Mouse (Mus musculus) central nervous system, embryonic 11.5 days (tissue): ENCODE data around the gene Sdhd. TPM values are rescaled to one million over a fixed set of nuclear protein-coding genes. Genes with fewer than 3 reads are reported as not detected.

Experiments used
- polyA plus RNA-seq: library from polyadenylated mRNA; depleted of rRNA; stranded (reverse); fragments of >200 nt; gene quantifications from 2 replicates; pipeline ENCODE4 v1.2.3, GENCODE M21; 2012; rRNA removed

The Sdhd gene
- 135 and 195 TPM in 2 replicates for polyA plus RNA-seq

DNA sequence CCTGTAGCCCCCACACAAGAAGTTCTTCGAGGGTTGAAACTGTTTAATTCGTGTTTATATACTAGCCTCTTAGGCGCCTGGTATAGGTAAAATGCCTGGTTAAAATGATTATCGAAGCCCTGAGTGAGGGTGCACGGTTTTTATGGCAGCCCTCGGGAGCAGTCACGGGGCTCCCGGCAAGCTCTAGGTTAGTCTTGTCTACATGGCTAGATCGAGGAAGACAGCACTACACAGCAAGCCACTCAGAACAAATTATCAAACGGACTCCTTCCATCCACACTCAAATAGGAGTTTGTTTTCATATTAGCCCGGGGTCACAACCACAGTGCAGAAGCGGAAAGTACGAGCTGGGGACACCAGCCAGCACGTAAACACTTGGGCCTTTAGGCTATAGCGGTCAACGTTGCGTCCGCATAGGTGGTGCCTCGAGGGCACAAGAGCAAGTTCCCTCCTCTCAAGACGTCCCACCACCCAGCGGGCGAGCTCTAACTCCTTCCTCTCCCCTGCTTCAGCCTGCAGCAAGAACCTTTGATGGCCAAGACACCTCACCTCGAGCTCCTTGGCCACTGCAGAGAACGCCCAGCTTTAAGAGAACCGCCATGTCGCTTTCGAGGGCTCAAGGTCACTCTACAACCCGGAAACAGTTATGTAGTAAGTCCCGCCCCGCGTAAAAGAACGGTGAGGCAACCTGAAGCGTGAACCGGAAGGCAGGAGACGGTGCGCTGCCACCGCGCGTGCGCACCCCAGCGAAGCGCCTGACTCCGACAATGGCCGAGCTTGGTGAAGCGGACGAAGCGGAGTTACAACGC lies at the start of gene Sdhd, which contains the start of gene Timm8b:
TSS of gene Sdhd (minus strand) at position 624 of the 809 bp plus-strand sequence.
TSS of gene Timm8b (plus strand) at position 722 of the 809 bp plus-strand sequence.

DNA sequence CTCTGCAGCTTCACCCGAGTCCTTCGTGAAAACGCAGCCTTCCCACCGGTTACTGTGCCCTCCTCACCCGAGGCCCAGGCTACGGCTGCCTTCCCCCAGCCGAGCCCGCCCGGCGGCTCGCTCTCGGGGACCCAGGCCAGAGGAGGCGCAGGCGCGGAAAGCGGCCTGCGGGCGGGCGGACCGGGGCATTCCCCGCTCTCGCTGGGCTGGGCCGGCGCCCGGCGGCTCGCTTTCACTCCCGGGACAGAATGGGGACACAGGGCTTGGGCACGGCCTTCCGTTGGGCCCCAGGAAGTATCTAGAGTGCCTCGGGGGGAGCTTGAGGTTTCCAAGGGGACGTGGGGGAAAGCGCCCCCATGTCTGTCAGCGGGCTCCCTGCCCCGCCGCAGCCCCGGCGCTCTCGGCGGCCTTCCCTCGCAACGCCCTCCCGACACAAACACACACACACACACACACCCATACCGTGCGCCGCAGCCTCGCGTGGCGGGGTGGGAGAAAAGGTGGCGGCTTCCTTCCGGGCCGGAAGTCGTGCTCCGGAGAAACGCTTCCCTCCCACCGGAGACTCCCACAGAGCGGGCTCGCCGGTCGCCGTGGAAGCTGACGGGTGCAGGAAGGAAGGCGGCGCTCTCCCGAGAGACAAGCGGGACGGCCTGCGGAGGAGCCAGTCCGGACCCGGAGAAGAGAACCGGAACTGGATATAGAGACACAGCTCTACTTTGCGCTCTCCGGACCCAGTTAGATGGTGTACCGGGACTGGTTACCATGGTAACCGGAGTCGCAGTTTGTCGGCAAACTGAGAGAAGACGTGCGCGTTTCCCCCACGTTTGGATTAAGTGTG lies 13.4 kb upstream of the Sdhd start, which contains the start of the genes Pih1d2 and Nkapd1:
TSS of gene Pih1d2 (plus strand) at position 556 of the 838 bp plus-strand sequence.
TSS of gene Nkapd1 (minus strand) at position 699 of the 838 bp plus-strand sequence.

DNA sequence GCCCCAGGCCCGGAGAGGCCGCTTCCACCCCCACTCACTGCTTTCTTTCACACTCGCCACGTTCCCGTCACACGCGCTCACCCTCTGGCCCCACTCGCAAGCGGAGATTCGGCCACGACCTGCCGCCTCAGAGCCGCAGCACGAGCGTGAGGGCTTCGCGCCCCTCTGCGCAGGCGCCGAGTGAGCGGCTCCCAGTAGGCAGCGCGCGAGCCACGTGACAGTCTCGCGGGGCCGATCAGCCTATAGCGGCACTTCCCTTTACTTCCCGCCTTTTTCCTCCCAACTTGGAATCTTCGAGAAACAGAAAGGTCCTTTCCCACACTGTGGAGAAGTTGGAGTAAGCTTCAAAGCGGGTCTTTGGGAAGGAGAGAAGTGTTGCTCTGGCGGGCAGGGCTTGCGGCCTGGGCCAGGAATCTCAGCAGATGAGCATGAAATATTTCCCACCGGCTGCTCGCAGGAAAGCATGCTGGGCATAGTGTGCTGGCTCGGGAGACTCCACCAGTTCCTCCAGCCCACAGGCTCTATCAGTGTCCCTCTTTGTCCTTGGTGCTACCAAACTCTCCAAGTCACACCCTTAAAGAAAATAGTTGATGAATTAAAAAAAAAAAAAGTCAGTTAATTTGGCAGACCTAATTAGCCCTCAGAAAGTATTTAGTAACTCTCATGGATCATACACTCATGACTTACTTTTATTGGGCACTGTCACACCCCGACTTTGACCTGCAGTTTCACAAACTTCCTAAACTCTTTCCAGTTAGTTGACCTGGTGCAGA lies 42.3 kb downstream of the Sdhd start, which contains the start of gene Tex12:
TSS of gene Tex12 (minus strand) at position 181 of the 773 bp plus-strand sequence.

DNA sequence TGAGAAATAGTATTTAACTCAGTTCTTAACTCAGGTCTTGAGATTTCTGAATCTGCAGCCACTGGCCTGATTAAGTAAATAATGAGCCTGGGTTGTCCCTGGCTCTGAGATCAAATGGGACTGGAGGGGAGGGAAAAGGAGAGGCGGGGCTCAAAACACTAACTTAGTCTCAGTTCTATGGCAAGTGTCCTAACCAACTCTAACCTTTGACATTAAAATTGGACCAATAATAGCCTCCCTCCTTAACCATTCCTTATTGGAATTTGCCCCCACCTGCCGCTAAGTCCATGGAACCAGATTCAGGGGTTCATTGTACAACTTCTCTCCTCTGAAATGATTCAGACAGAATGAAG lies 48.5 kb downstream of the Sdhd start, which contains the start of gene Bco2:
TSS of gene Bco2 (minus strand) at position 88 of the 353 bp plus-strand sequence.

DNA sequence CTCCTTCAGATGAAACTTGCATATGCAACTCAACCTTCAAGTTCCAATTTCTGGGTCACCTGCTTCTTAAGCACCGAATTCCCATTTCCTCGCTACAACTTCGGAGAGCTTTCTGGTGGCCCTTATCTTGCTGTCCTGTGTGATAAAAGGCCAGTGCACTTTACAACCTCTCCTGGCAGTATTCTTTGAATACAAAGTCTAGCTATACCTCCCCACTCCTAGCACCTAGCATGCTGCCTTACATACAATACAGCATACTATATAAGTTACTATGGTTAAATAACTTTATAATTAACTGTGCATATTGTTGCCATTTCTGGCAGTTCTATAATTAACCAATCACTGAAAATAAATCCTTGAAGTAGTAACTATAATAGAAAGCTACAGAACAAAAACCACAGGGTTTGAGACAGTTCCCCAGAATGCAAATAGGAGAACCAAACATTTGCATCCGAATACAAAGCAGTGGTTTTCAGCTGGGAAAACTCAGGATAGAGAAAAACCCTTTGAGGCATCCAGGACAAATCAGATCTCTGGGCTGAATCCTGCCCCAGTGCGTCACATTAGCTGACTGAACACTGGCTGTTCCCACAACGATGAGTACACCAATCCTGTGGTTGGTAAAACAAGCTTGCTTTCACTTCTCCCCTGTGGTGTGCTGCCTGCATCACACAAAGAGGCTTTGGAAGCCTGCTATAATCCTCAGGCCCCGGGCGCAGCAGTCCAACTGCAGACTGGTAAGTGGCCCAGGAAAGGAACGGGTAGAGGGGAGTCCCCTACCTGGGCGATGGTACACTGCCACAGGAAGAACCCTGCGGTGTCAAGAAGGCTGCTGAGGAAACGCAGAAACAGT lies 49.1 kb downstream of the Sdhd start, which contains the start of gene Il18:
TSS of gene Il18 (plus strand) at position 587 of the 853 bp plus-strand sequence.

Other genes starting within 250 kb of the Sdhd start
- 0.12 and 0.70 TPM in 2 replicates for gene Plet1, start 109.3 kb downstream of the Sdhd start, polyA plus RNA-seq
- 65.7 and 82.4 TPM in 2 replicates for gene Pts, start 75.1 kb downstream of the Sdhd start, polyA plus RNA-seq
- gene Il18, start 49.0 kb downstream of the Sdhd start, polyA plus RNA-seq = 9.3 and 11.2 TPM in 2 replicates
- 0.27 and 0.43 TPM in 2 replicates for gene Bco2, start 48.6 kb downstream of the Sdhd start, polyA plus RNA-seq
- not detected in 2 replicates for gene Tex12, start 42.5 kb downstream of the Sdhd start, polyA plus RNA-seq
- 232 and 356 TPM in 2 replicates for gene Timm8b, start 98 bp upstream of the Sdhd start, polyA plus RNA-seq
- gene Pih1d2, start 13.5 kb upstream of the Sdhd start, polyA plus RNA-seq = 3.7 and 5.6 TPM in 2 replicates
- 25.3 and 25.7 TPM in 2 replicates for gene Nkapd1, start 13.7 kb upstream of the Sdhd start, polyA plus RNA-seq
- gene Dlat, start 56.0 kb upstream of the Sdhd start, polyA plus RNA-seq = 23.5 and 38.3 TPM in 2 replicates
- 14.7 and 22.5 TPM in 2 replicates for gene Dixdc1, start 135.7 kb upstream of the Sdhd start, polyA plus RNA-seq
- gene 2310030G06Rik, start 142.7 kb upstream of the Sdhd start, polyA plus RNA-seq = 0.92 and 2.1 TPM in 2 replicates
- gene Cryab, start 147.5 kb upstream of the Sdhd start, polyA plus RNA-seq = 7.3 and 17.7 TPM in 2 replicates
- 4.3 and 8.2 TPM in 2 replicates for gene Hspb2, start 148.5 kb upstream of the Sdhd start, polyA plus RNA-seq
- gene Fdxacb1, start 164.4 kb upstream of the Sdhd start, polyA plus RNA-seq = 6.9 and 8.4 TPM in 2 replicates
- 19.4 and 30.9 TPM in 2 replicates for gene Alg9, start 171.2 kb upstream of the Sdhd start, polyA plus RNA-seq
- 16.9 and 36.4 TPM in 2 replicates for gene 1110032A03Rik, start 171.7 kb upstream of the Sdhd start, polyA plus RNA-seq
- 47.9 and 66.7 TPM in 2 replicates for gene Ppp2r1b, start 241.5 kb upstream of the Sdhd start, polyA plus RNA-seq